Mouse (Mus musculus): ENCODE measurements around the gene Rbm25. TPM values are rescaled to one million over a fixed set of nuclear protein-coding genes. Genes with fewer than 3 reads are reported as not detected.

Gene Rbm25
- polyA plus RNA-seq, 1 experiment: 21.2 TPM

GRCm38 (mm10) chr12:83732225-83732624 is 101.2 kb downstream of the Rbm25 start:
- peaks cover 12% of the 10 kb centered on the region for H3K36me3 ChIP-seq (ENCODE audit: control insufficient read depth, insufficient read depth, low read length)
- no peaks in the 10 kb centered on the region for H3K27me3 ChIP-seq (replicated peaks; ENCODE audit: control insufficient read depth, insufficient read depth, low read length)
- peak; percentile 65 for DNase-seq
- TF ChIP-seq CTCF (conservative IDR thresholded peaks at IDR 0.05; ENCODE audit: insufficient read depth, insufficient read length, low read depth, low read length) (no peak), POLR2A (IDR thresholded peaks at IDR 0.05; ENCODE audit: low read depth, low read length) (no peak)
- no peaks in the 10 kb centered on the region for H3K4me1 ChIP-seq (ENCODE audit: control insufficient read depth, insufficient read depth, low read length)
- H3K4me3 ChIP-seq (ENCODE audit: insufficient read depth, low read depth, low read length): no peak overlapping the region
- H3K27ac ChIP-seq (ENCODE audit: insufficient read depth, low read depth, low read length): no peak overlapping the region
- 82% methylated on average over 5 of the region's 5 CpGs for WGBS

Other genes starting within 250 kb of the Rbm25 start
- 4.0 TPM in 2 replicates for gene Dpf3, start 143.5 kb upstream of the Rbm25 start, polyA plus RNA-seq (2012; rRNA removed)
- gene Dcaf4, start 110.8 kb upstream of the Rbm25 start, polyA plus RNA-seq (2012; rRNA removed): 11.2 and 12.5 TPM in 2 replicates
- 29.0 and 32.0 TPM in 2 replicates for gene Zfyve1, start 34.0 kb upstream of the Rbm25 start, polyA plus RNA-seq (2012; rRNA removed)
- 32.7 and 39.0 TPM in 2 replicates for gene Psen1, start 56.9 kb downstream of the Rbm25 start, polyA plus RNA-seq (2012; rRNA removed)
- 2.4 and 3.0 TPM in 2 replicates for gene Papln, start 132.4 kb downstream of the Rbm25 start, polyA plus RNA-seq (2012; rRNA removed)

Data from kidney, adult 2 months (tissue).